Mouse (Mus musculus): ENCODE measurements around the gene Rnaset2a. TPM values are rescaled to one million over a fixed set of nuclear protein-coding genes. Genes with fewer than 3 reads are reported as not detected.
"Not testable (repeated sequence)": the region's sequence is repeated elsewhere in the genome, so short reads cannot be mapped to it uniquely, and the experiment has no call there.

Rnaset2a gene
- polyA plus RNA-seq, 1 experiment from 2014 or later, result 19.2 TPM

DNA sequence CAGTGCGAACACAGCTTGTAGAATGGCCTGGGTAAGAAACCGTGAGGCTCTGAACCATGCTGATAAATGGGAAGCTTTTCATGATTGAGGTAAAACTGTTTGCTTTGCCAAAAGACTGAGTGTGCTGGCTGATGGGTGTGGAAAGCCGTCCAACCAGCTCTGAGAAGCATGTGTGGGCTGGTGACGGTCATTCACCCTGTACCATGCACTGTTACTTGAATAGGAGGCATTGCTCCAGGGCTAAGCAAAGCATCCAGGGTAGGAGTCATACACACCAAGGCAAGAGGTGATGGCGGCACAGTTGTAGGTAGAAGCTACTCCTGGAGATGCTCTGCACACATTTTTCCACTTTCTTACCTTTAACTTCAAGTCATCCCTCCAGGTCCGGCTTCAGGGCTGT is 23.3 kb downstream of the Rnaset2a start:
- not testable (repeated sequence) for H3K27ac ChIP-seq; H3K9me3 ChIP-seq; H3K36me3 ChIP-seq; H3K4me1 ChIP-seq (replicated peaks); DNase-seq (ENCODE audit: low spot score); H3K27me3 ChIP-seq (ENCODE audit: insufficient read depth, poor library complexity, severe bottlenecking); H3K4me3 ChIP-seq
- WGBS, result 90% methylated on average over 4 of the region's 6 CpGs

DNA sequence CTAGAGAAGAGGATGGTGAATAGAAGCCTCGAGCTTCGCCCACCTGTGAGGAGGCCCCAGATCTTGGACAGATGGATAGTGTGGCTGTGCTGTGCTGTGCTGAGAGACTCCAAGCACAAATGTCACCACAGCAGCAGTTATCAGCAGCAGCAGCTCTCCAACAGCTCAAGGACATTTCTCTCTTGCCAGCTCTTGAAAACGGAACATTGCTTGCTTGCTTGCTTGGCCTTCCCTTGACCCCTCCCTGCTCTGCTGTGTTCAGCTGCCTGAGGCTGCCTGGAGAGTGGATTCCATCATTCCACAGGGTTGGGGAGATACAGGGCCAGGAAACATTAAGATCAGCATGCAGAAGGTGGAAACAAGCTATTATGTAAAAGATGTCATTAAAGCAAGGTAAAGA is 24.9 kb downstream of the Rnaset2a start:
- not testable (repeated sequence) for H3K4me1 ChIP-seq (replicated peaks); H3K9me3 ChIP-seq; DNase-seq (ENCODE audit: low spot score); H3K36me3 ChIP-seq; H3K4me3 ChIP-seq; H3K27ac ChIP-seq; H3K27me3 ChIP-seq (ENCODE audit: insufficient read depth, poor library complexity, severe bottlenecking)
- WGBS, result no CpG with 5 or more reads among the region's 3 CpGs

DNA sequence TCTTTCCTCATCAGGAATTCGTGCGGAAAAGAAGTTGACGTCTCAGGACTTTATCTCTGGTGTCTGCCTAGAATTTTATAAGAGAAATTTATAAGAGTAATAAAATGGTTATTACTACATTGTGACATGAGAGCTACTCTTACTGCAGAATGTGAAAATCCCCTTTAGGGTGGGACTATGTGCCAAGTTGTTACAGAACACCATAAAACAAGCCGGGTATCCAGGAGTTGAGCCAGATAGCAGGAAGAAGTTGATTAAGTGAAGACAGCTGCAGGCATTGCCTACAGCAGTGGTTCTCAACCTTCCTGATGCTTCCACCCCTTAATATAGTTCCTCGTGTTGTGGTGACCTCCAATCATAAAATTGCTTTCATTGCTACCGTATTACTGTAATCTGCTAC is 31.0 kb downstream of the Rnaset2a start:
- not testable (repeated sequence) for H3K9me3 ChIP-seq; DNase-seq (ENCODE audit: low spot score); H3K4me1 ChIP-seq (replicated peaks); H3K36me3 ChIP-seq; H3K27me3 ChIP-seq (ENCODE audit: insufficient read depth, poor library complexity, severe bottlenecking); H3K4me3 ChIP-seq; H3K27ac ChIP-seq
- no CpG with 5 or more reads among the region's 6 CpGs for WGBS

DNA sequence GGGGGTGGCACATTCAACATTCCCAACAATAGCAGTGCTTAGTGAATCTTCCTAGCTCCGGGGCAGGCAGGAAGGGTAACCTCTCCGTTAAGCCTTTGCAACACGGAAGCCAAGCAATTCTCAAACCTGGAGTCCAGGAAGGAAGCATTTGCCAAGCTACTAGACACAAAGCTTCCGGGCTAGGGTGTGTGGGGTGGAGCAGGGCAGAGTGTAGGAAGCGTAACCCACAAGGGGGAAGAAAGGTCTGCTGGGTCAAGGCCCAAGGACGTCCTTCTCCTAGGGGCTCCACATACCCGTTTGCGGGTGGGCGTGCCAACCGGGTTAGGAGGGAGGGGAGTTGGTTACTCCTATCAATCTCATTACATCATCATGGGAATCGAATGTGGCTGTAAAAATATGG is 31.5 kb downstream of the Rnaset2a start:
- H3K4me3 ChIP-seq; H3K4me1 ChIP-seq (replicated peaks); H3K27me3 ChIP-seq (ENCODE audit: insufficient read depth, poor library complexity, severe bottlenecking); H3K36me3 ChIP-seq; DNase-seq (ENCODE audit: low spot score); H3K9me3 ChIP-seq; H3K27ac ChIP-seq: not testable (repeated sequence)
- WGBS, result 76% methylated on average over 8 of the region's 11 CpGs

DNA sequence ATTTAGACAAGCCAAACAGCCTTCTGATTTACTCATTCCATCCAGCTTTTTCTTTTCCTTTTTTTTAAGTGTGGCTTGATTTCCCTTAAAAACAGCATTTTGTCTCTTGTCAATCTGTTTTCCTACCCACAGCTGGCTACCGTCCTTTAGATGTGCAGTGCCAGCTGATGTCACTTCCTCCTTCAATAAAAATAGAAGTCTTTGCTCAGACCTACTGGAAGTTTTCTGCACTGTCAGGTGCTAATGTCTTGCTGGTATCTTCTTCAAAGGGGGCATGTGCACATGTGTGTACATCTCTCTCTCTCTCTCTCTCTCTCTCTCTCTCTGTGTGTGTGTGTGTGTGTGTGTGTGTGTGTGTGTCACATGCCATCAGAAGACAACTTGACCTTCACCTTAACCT is 35.7 kb downstream of the Rnaset2a start:
- not testable (repeated sequence) for H3K27me3 ChIP-seq (ENCODE audit: insufficient read depth, poor library complexity, severe bottlenecking); H3K4me1 ChIP-seq (replicated peaks); H3K27ac ChIP-seq; H3K9me3 ChIP-seq; H3K36me3 ChIP-seq; H3K4me3 ChIP-seq; DNase-seq (ENCODE audit: low spot score)
- no CpG with 5 or more reads among the region's 1 CpGs for WGBS

DNA sequence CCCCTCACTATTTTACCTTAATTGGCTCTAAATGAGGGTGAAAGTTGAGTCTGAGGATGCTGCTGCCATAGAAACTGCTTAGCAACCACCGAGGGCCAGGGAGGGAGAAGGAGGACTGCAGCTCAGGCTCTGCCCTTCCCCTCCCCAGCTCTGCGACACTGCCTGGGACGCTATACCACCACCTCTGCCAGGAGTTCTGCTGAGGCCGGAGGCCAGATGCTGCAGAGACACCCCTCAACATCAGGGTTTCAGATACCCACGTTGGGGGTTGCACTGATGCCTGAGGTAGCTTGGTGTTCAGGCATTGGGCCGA is 46.6 kb downstream of the Rnaset2a start:
- not testable (repeated sequence) for H3K36me3 ChIP-seq; H3K27me3 ChIP-seq (ENCODE audit: insufficient read depth, poor library complexity, severe bottlenecking); H3K4me3 ChIP-seq; H3K27ac ChIP-seq; H3K4me1 ChIP-seq (replicated peaks); DNase-seq (ENCODE audit: low spot score); H3K9me3 ChIP-seq
- 45% methylated on average over 4 of the region's 6 CpGs for WGBS

DNA sequence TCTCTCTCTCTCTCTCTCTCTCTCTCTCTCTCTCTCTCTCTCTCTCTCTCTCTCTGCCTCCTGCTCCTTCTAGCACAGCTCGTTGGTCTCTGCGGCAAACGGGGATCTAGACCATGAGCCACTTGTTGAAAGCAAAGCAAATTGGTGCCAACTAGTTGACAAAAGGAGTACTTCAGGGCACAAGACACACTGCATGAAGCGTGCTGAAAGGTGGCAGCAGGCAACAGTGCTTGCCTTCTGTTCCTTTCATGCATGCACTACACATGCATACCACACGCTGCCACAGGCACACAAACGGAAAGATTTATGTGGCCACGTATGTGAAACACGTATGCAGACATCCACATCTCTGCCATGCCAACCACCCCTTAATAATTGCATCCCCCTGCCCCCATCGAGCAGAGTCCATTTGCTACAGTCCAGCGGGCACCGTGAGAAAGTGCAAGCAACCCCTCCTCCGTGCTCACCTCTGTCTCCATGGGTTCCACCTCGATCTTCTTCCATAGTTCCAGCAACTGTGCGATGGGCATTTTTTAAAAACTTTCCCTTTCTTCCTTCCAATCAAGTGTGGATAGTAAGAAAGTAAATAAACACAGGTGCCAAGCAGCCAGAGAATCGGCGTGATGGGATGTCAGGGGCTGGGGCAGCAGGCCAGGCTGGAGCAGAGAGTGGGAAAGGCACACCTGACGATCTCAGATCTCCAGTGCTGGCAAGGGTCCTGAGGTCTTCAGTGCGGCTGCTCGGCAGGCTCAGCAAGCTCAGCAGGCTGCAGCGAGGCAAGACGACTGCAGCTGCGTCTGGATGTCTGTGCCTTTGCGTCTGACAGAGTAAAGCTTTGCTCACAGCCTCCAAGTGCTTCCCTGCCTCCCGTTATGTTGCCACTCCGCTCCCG is 47.2 kb downstream of the Rnaset2a start:
- H3K27ac ChIP-seq; H3K4me1 ChIP-seq (replicated peaks); H3K4me3 ChIP-seq; H3K36me3 ChIP-seq; H3K27me3 ChIP-seq (ENCODE audit: insufficient read depth, poor library complexity, severe bottlenecking); H3K9me3 ChIP-seq; DNase-seq (ENCODE audit: low spot score): not testable (repeated sequence)
- 43% methylated on average over 7 of the region's 26 CpGs for WGBS

DNA sequence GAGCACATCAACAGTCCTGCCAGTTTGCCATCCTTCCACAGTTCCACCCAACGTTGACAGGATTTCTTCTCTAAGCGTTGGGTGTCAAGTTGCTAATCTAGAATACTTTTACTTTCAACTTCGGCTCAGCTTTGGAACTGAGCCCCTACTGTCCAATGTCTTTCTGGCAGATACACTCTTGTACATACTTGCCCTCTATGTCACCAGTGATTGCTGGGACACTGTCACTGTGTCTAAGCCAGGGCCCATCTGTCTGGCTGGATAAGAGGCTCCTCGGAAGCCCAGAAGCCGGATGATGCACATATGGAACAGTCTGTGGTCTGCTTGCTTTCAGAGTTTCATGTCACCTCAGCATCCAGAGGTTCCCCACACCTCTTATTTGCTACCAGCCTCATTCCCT is 51.7 kb downstream of the Rnaset2a start:
- H3K4me1 ChIP-seq (replicated peaks); H3K36me3 ChIP-seq; H3K4me3 ChIP-seq; H3K9me3 ChIP-seq; H3K27me3 ChIP-seq (ENCODE audit: insufficient read depth, poor library complexity, severe bottlenecking); DNase-seq (ENCODE audit: low spot score); H3K27ac ChIP-seq: not testable (repeated sequence)
- WGBS, result 74% methylated on average over 5 of the region's 5 CpGs

DNA sequence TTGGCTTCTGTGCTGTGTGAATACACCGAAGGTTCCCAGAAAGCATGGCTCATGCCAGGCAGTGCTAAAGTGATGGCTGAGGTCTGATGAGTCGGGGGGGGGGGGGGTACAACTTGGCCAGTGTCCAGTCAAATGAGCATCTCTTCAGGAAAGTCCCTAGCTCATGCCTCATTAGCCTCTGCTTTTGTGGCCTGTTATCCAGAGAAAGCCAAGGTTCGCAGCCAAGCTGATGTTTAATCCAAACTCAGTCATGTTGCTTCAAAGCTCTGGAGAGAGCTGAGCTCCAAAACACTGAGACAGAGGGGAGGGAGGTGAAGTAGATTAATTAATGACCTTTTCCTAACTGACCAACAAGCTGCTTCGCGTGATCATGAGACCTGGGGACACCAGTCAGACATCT is 52.2 kb downstream of the Rnaset2a start:
- WGBS, result 53% methylated on average over 3 of the region's 5 CpGs
- H3K36me3 ChIP-seq; H3K27ac ChIP-seq; H3K9me3 ChIP-seq; H3K4me3 ChIP-seq; DNase-seq (ENCODE audit: low spot score); H3K4me1 ChIP-seq (replicated peaks); H3K27me3 ChIP-seq (ENCODE audit: insufficient read depth, poor library complexity, severe bottlenecking): not testable (repeated sequence)

DNA sequence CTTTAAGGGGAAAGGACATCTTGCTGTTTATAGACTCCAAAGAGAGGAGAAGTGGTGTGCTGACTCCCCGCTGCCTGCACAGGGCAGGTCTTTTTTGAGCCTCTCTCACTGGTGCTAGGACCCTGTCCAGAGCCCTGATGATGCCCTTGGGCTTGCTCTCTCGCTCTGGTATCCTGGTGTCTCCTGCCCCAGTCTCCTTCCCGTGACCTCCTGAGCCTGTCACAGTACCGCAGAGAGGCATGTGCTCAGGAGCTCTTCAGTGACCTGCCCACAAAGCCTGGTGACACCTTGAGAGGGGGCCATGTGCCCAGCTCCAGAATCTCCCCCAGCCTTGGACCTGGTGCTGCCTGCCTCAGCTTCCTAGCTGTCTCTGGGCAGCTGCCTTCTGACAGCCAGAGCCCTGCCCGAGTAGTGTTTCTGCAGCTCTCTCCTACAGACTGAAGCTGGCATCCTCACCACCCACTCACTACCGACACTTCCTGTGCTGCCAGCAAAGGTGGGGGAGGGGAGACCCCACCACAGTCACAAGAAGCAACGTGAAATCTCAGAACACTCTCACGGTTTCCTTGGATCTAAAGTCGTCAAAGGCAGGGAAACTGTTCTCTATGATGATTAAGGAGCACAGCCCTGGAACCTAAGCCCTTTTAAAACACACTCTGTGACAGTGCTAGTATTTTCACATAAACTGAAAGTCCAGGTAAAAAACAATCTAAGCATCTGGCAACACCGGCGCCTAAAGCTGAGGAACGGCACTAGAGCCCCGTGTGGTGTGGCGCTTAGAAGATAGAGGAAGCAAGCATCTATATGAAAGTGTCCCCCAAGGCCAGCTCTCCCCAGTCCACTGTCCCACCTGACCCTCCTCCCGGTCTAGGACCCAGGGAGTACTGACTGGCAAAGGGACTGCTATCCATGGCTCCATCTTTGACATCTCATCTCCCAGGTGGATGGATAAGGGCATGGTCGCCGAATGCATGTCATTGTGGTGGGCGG is 55.1 kb downstream of the Rnaset2a start:
- 63% methylated on average over 4 of the region's 18 CpGs for WGBS
- H3K27ac ChIP-seq; H3K27me3 ChIP-seq (ENCODE audit: insufficient read depth, poor library complexity, severe bottlenecking); H3K4me3 ChIP-seq; DNase-seq (ENCODE audit: low spot score); H3K9me3 ChIP-seq; H3K4me1 ChIP-seq (replicated peaks); H3K36me3 ChIP-seq: not testable (repeated sequence)

DNA sequence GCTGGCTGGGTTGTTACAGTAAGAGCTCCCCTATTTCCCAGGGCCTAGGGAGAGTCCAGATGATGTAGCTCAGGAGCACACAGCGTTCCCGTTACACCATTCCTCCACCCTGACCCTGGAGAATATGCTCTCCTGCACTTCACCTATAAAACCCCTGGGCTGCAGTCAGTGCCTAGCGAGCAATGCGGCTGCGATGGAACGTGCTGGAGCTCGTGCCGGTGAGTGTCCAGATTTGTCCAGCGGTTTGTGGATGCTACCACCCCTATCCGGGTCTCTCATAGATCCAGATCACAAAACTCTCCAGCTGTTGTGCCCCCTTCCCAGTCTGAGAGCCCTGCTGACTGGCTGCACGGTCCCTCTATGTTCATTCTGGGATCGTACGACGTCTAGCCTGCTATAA is 56.6 kb downstream of the Rnaset2a start:
- not testable (repeated sequence) for H3K9me3 ChIP-seq; H3K4me1 ChIP-seq (replicated peaks); H3K4me3 ChIP-seq; DNase-seq (ENCODE audit: low spot score); H3K27ac ChIP-seq; H3K36me3 ChIP-seq; H3K27me3 ChIP-seq (ENCODE audit: insufficient read depth, poor library complexity, severe bottlenecking)
- 93% methylated on average over 14 of the region's 14 CpGs for WGBS

DNA sequence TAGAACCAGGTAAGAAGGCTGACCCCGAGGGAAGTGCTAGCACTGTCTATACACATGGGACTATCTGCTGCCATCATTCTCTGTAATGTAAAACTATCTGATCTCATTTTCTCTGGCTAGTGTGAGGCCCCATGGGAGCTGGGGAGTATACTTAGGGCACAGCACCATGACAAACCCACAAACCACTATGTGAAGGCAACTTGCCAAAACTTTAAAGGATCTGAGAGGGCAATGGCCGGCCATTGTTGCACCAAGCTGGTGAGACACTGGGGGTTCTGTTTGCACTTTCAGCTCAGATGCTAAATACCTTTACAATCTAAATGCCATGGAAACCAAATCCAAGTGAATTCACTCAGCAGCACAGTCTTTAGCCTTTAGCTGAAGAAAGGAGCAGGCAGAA is 78.0 kb downstream of the Rnaset2a start:
- not testable (repeated sequence) for H3K36me3 ChIP-seq; H3K27me3 ChIP-seq (ENCODE audit: insufficient read depth, poor library complexity, severe bottlenecking); DNase-seq (ENCODE audit: low spot score); H3K27ac ChIP-seq; H3K4me3 ChIP-seq; H3K4me1 ChIP-seq (replicated peaks); H3K9me3 ChIP-seq
- 80% methylated on average over 2 of the region's 2 CpGs for WGBS
